Mouse (Mus musculus): ENCODE data around the gene Eif4e3. TPM values are rescaled to one million over a fixed set of nuclear protein-coding genes. Genes with fewer than 3 reads are reported as not detected.

The Eif4e3 gene
- total RNA-seq, 2 experiments from 2014 or later: 14.1 to 14.2 TPM

- intact Hi-C loops (cut with DNase I): no loop called here
- peak; percentile 80 to 89 for DNase-seq (ENCODE audit: low spot score in 2 of 2)
Observed at GRCm38 (mm10) chr6:99669481-99670325, 3.1 kb upstream of the Eif4e3 start.

GRCm38 (mm10) chr6:99667290-99667689 is 719 bp upstream of the Eif4e3 start:
- DNase-seq (ENCODE audit: low spot score in 2 of 2): no peak
- intact Hi-C loops (cut with DNase I): no loop called here

- no peak for DNase-seq (ENCODE audit: low spot score in 2 of 2)
- intact Hi-C loops (cut with DNase I): no loop called here
Observed at GRCm38 (mm10) chr6:99665457-99666317, 884 bp downstream of the Eif4e3 start.

- no peak for DNase-seq (ENCODE audit: low spot score in 2 of 2)
- intact Hi-C loops (cut with DNase I): no loop called here
Observed at GRCm38 (mm10) chr6:99663232-99663631, 3.3 kb downstream of the Eif4e3 start.

- intact Hi-C loops (cut with DNase I): no loop called here
- no peak for DNase-seq (ENCODE audit: low spot score in 2 of 2)
Observed at GRCm38 (mm10) chr6:99660443-99660842, 6.1 kb downstream of the Eif4e3 start.

- intact Hi-C loops (cut with DNase I): loop anchor here (10.0 kb wide), 1 partner anchor 126 kb away; no protein-coding TSS in a partner anchor
- no peak for DNase-seq (ENCODE audit: low spot score in 2 of 2)
Observed at GRCm38 (mm10) chr6:99658586-99658985, 8.0 kb downstream of the Eif4e3 start.

- intact Hi-C loops (cut with DNase I): loop anchor here (10.0 kb wide), 1 partner anchor 129 kb away; no protein-coding TSS in a partner anchor
Observed at GRCm38 (mm10) chr6:99656088-99656487, 10.5 kb downstream of the Eif4e3 start.

GRCm38 (mm10) chr6:99655488-99655887 is 11.1 kb downstream of the Eif4e3 start:
- no peak for DNase-seq (ENCODE audit: low spot score in 2 of 2)
- intact Hi-C loops (cut with DNase I): loop anchor here (10.0 kb wide), 1 partner anchor 129 kb away; no protein-coding TSS in a partner anchor

More at GRCm38 (mm10) chr6:99656088-99656487, 10.5 kb downstream of the Eif4e3 start:
- DNase-seq (ENCODE audit: low spot score in 2 of 2): no peak

- intact Hi-C loops (cut with DNase I): loop anchor here (10.0 kb wide), 1 partner anchor 130 kb away; no protein-coding TSS in a partner anchor
- no peak for DNase-seq (ENCODE audit: low spot score in 2 of 2)
Observed at GRCm38 (mm10) chr6:99654343-99654742, 12.2 kb downstream of the Eif4e3 start.

- DNase-seq (ENCODE audit: low spot score in 2 of 2): no peak
- intact Hi-C loops (cut with DNase I): loop anchor here (10.0 kb wide), 1 partner anchor 132 kb away; no protein-coding TSS in a partner anchor
Observed at GRCm38 (mm10) chr6:99652341-99652740, 14.2 kb downstream of the Eif4e3 start.

GRCm38 (mm10) chr6:99649307-99649706 is 17.3 kb downstream of the Eif4e3 start:
- intact Hi-C loops (cut with DNase I): no loop called here
- DNase-seq (ENCODE audit: low spot score in 2 of 2): no peak

GRCm38 (mm10) chr6:99646344-99646743 is 20.2 kb downstream of the Eif4e3 start:
- DNase-seq (ENCODE audit: low spot score in 2 of 2): no peak
- intact Hi-C loops (cut with DNase I): no loop called here

GRCm38 (mm10) chr6:99644876-99645275 is 21.7 kb downstream of the Eif4e3 start:
- no peak for DNase-seq (ENCODE audit: low spot score in 2 of 2)
- intact Hi-C loops (cut with DNase I): no loop called here

- intact Hi-C loops (cut with DNase I): no loop called here
- DNase-seq (ENCODE audit: low spot score in 2 of 2): no peak
Observed at GRCm38 (mm10) chr6:99644386-99644785, 22.2 kb downstream of the Eif4e3 start.

- DNase-seq (ENCODE audit: low spot score in 2 of 2): no peak
- intact Hi-C loops (cut with DNase I): no loop called here
Observed at GRCm38 (mm10) chr6:99643439-99644199, 23.0 kb downstream of the Eif4e3 start.

- DNase-seq (ENCODE audit: low spot score in 2 of 2): no peak
- intact Hi-C loops (cut with DNase I): no loop called here
Observed at GRCm38 (mm10) chr6:99637456-99637855, 29.1 kb downstream of the Eif4e3 start.

- intact Hi-C loops (cut with DNase I): no loop called here
- DNase-seq (ENCODE audit: low spot score in 2 of 2): no peak
Observed at GRCm38 (mm10) chr6:99636801-99637200, 29.8 kb downstream of the Eif4e3 start.

GRCm38 (mm10) chr6:99636121-99636520 is 30.4 kb downstream of the Eif4e3 start:
- intact Hi-C loops (cut with DNase I): no loop called here
- DNase-seq (ENCODE audit: low spot score in 2 of 2): no peak
